Mouse (Mus musculus) limb, embryonic 11.5 days (tissue): ENCODE measurements around the gene Trat1. TPM values are rescaled to one million over a fixed set of nuclear protein-coding genes. Genes with fewer than 3 reads are reported as not detected.

Experiments
- ATAC-seq: fragments of 200-750 bp; cut with Nextera tagmentation; 2 replicates; pipeline ENCODE4 v1.8.0; 2017; ENCODE audit warnings: low read depth; ENCODE audit not compliant: insufficient number of reproducible peaks, low FRiP score, low TSS enrichment
- DNase-seq: peaks from one replicate; pipeline ENCODE4 v3.0.0-alpha.2; 2015; ENCODE audit warnings: low spot score
- H3K27ac ChIP-seq: fragments of 300-500 bp; sonication (generic); replicated peaks from 2 replicates; pipeline ENCODE4 v1.5.1; 2014; ENCODE audit warnings: low read depth, mild to moderate bottlenecking, low read length
- H3K27me3 ChIP-seq: fragments of 300-500 bp; sonication (generic); 2 replicates; pipeline ENCODE4 v1.6.1; 2014; ENCODE audit warnings: mild to moderate bottlenecking, low read length, mixed read lengths; ENCODE audit not compliant: control insufficient read depth, insufficient read depth
- H3K36me3 ChIP-seq: fragments of 300-500 bp; sonication (generic); 2 replicates; pipeline ENCODE4 v1.6.1; 2014; ENCODE audit warnings: mild to moderate bottlenecking, low read length, moderate library complexity, mixed read lengths; ENCODE audit not compliant: control insufficient read depth, insufficient read depth
- H3K4me1 ChIP-seq: fragments of 300-500 bp; sonication (generic); 2 replicates; pipeline ENCODE4 v1.6.1; 2014; ENCODE audit warnings: low read length, mixed read lengths; ENCODE audit not compliant: control insufficient read depth, insufficient read depth
- H3K4me2 ChIP-seq: fragments of 300-500 bp; sonication (generic); 2 replicates; pipeline ENCODE4 v1.6.1; 2014; ENCODE audit warnings: low read depth, mild to moderate bottlenecking, moderate library complexity; ENCODE audit not compliant: severe bottlenecking
- H3K4me3 ChIP-seq: fragments of 300-500 bp; sonication (generic); 2 replicates; pipeline ENCODE4 v1.5.1; 2014; ENCODE audit warnings: low read depth, low read length
- H3K9ac ChIP-seq: fragments of 300-500 bp; sonication (generic); 2 replicates; pipeline ENCODE4 v1.6.1; 2014; ENCODE audit warnings: mild to moderate bottlenecking, low read length
- H3K9me3 ChIP-seq: fragments of 300-500 bp; sonication (generic); 2 replicates; pipeline ENCODE4 v1.6.1; 2016; ENCODE audit warnings: low read length; ENCODE audit not compliant: control insufficient read depth
- WGBS: fragments of 180-500 bp; shearing (Covaris S2); extraction: QIAGEN DNeasy Blood & Tissue Kit; methylation state at CpG from one replicate; pipeline ENCODE4 v1.1.7; 2014; 5-methylcytosine and 5-hydroxymethylcytosine counted together
- polyA plus RNA-seq: library from polyadenylated mRNA; unstranded; fragments of >200 nt; fragmentation: Nextera tagmentation; extraction: Ambion mirVana; gene quantifications from 2 replicates; pipeline ENCODE4 v1.2.1, GENCODE M21; 2014

Trat1 gene
- polyA plus RNA-seq, 1 experiment from 2014 or later = not detected

DNA sequence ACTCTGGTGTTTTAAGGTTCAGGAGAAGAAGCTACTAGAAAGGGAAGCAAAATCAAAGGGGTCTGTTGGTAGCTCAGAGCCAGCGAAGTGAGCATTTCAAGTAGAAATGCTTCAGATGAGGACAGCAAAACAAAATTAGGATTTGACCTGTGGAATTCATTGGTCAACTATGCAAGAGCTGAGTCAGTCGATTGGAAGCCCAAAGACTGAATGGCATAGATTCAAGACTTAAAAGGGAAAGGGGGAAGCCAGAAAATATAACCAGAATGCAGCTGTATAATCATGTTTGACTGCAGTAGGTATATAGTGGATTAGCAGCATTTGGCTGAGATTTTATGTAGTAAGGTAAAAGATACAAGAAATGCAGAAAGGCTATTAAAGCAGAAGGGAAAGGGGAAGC, 26.8 kb downstream of the Trat1 start:
- H3K4me3 ChIP-seq = no peak overlapping the region
- no peak overlapping the region for H3K4me2 ChIP-seq
- H3K27ac ChIP-seq = no peak overlapping the region
- no peaks in the 10 kb centered on the region for H3K9me3 ChIP-seq
- 84% methylated on average over 2 of the region's 2 CpGs for WGBS
- H3K9ac ChIP-seq = no peak overlapping the region
- ATAC-seq = no peak
- DNase-seq = no peak
- no peaks in the 10 kb centered on the region for H3K36me3 ChIP-seq
- H3K27me3 ChIP-seq = no peaks in the 10 kb centered on the region
- no peaks in the 10 kb centered on the region for H3K4me1 ChIP-seq

DNA sequence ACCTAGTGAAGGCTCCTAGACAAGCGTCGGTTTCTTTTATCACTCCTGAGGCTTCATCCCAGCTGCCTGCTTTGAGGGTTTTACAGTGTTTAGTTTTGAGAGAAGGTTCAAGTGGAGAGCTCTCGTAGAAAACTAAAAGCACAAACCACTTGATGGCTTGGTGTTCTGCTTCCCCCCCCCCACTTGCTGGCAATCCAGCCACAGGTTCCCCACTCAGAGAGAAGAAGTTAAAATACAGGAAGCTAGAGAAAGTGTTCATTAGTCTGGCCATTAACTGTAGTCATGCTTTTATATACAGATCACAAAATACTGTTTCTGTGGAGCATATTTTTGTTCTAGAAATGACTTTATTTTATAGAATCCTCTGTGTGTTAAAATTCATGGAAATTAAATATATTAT, 30.3 kb downstream of the Trat1 start:
- 58% methylated on average over 3 of the region's 3 CpGs for WGBS

DNA sequence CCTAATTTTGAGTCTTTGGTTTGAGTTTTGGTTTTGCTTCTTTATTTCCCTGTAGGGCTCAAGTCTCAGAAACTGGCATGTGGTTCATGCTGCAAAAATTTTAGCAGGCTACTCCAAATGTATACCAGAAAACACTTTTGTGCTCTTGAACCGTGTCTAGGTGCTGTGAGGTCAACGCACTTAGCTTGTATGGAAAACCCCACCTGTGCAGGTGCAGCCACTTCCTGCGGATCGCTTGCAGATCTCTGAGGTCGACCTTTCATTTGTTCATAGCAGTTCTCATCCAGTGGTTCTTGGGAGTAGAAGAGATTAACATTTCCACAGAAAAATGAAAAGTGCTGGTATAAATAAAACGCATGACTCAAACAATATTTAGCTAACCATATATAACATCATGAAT, 31.8 kb downstream of the Trat1 start:
- WGBS = 91% methylated on average over 6 of the region's 6 CpGs
- DNase-seq = no peak
- Histone ChIP-seq H3K36me3 (no peaks in the 10 kb centered on the region), H3K9me3 (no peaks in the 10 kb centered on the region), H3K27me3 (no peaks in the 10 kb centered on the region), H3K4me2 (no peak overlapping the region), H3K4me3 (no peak overlapping the region), H3K4me1 (no peaks in the 10 kb centered on the region), H3K9ac (no peak overlapping the region), H3K27ac (no peak overlapping the region)
- ATAC-seq = no peak

More for the DNA sequence above, 30.3 kb downstream of the Trat1 start:
- Histone ChIP-seq H3K27me3 (no peaks in the 10 kb centered on the region), H3K4me2 (no peak overlapping the region), H3K36me3 (no peaks in the 10 kb centered on the region), H3K4me1 (no peaks in the 10 kb centered on the region), H3K9me3 (no peaks in the 10 kb centered on the region), H3K4me3 (no peak overlapping the region), H3K9ac (no peak overlapping the region), H3K27ac (no peak overlapping the region)
- DNase-seq (no peak), ATAC-seq (no peak)

DNA sequence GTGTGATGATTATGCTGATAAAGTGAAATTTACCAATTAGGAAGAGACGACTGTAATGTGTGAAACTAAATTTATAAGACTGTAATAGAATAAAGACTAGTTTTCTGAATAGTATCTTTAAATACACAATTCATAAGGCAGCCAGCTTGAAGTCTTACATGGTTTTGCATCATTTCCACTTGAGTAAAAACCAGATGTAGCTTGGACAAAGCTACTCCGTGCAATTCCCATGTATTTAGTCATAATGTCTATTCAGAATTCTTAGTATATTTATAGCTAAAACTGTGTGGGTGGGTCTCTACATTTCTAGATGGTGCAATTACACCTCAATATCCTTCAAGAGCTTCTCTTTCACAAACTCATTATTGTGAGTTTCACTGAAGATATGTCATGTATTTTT, 33.4 kb downstream of the Trat1 start:
- 89% methylated on average over 2 of the region's 2 CpGs for WGBS
- Histone ChIP-seq H3K36me3 (no peaks in the 10 kb centered on the region), H3K27ac (no peak overlapping the region), H3K4me1 (no peaks in the 10 kb centered on the region), H3K9ac (no peak overlapping the region), H3K9me3 (no peaks in the 10 kb centered on the region), H3K4me2 (no peak overlapping the region), H3K27me3 (no peaks in the 10 kb centered on the region), H3K4me3 (no peak overlapping the region)
- ATAC-seq (no peak), DNase-seq (no peak)

DNA sequence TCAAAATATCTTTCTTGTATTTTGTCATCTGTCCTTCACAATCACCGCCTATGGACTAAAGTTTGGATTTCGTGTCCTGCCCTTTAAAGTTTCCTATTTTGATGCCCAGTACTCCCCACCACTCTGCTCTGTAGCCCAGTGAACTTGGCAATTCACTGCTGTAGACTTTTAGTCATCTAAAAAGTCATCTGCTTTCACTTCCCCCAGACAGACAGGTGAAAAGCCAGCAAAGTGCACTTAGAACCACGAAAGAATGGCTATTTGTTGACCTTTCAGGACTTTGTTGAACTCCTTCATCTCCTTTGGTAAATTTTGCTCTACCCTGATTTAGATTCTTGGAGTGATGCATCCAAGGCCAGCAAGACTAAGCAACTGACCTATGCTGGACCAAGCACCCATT, 34.9 kb downstream of the Trat1 start:
- Histone ChIP-seq H3K27ac (no peak overlapping the region), H3K27me3 (no peaks in the 10 kb centered on the region), H3K36me3 (no peaks in the 10 kb centered on the region), H3K4me3 (no peak overlapping the region), H3K9me3 (no peaks in the 10 kb centered on the region), H3K4me1 (no peaks in the 10 kb centered on the region), H3K9ac (no peak overlapping the region), H3K4me2 (no peak overlapping the region)
- WGBS = 85% methylated on average over 3 of the region's 3 CpGs
- DNase-seq (no peak), ATAC-seq (no peak)

DNA sequence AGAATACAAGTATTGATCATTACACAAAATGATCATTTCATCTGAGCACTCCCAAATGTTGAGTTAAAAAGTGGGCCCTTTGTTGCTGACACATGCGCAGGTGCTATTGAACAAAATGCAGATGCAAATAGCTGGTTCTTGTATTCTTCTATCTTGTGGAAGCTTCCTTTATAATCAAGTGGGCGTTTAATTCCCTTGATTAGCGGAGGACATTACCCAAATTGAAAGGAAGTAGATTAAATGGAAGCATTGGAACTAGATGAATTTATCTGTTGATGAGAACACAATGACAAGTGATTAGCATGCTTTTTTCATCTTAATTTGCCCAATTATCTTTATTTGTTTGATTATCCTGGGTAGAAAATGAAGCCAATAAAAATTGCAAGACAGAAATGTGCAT, 51.6 kb downstream of the Trat1 start:
- Histone ChIP-seq H3K27ac (no peak overlapping the region), H3K9me3 (no peaks in the 10 kb centered on the region), H3K4me3 (no peak overlapping the region), H3K4me2 (no peak overlapping the region), H3K9ac (no peak overlapping the region), H3K36me3 (no peaks in the 10 kb centered on the region), H3K4me1 (no peaks in the 10 kb centered on the region), H3K27me3 (no peaks in the 10 kb centered on the region)
- ATAC-seq = no peak
- no peak for DNase-seq
- 90% methylated on average over 3 of the region's 3 CpGs for WGBS

DNA sequence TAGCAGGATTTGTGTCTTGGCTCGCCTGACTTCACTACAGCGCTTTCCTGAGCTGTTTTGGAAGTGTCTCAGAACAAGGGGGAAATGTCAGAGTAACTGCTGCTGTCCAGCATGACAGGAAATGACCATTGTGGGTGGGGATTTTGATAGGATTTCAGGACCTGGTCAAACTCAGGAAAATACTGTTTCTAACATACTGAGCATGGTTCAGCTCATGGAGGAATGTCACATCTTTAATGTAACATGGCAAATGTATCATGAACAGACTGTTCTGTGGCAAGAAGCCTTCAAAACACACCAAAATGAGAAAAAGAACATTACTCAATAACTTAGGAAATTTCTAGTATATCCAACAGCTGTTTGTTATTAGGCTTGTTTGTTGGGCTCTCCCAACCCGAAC, 52.1 kb downstream of the Trat1 start:
- 69% methylated on average over 3 of the region's 3 CpGs for WGBS
- no peak overlapping the region for H3K27ac ChIP-seq
- H3K36me3 ChIP-seq = no peaks in the 10 kb centered on the region
- H3K27me3 ChIP-seq = no peaks in the 10 kb centered on the region
- no peaks in the 10 kb centered on the region for H3K9me3 ChIP-seq
- DNase-seq (no peak), ATAC-seq (no peak)
- H3K4me3 ChIP-seq = no peak overlapping the region
- H3K9ac ChIP-seq = no peak overlapping the region
- H3K4me2 ChIP-seq = no peak overlapping the region
- no peaks in the 10 kb centered on the region for H3K4me1 ChIP-seq

DNA sequence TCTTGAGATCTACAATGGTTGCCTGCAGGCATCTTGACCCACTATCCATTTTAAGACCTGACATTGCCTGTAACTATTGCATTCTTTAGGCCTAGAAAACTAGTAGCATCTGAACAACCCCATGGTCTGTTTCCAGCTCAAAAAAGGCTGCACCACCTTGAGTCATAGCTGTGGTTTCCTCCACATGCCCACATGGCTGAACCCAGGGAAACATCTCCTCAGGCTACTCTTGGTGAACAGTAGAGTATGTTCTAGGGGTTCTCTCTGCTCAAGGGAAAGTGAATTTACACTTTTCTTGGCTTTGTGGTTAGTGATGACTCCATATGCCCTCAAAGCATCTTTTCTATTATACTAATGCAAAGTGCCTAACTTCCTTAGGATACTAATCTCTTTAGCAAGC, 55.5 kb downstream of the Trat1 start:
- no peaks in the 10 kb centered on the region for H3K4me1 ChIP-seq
- DNase-seq = no peak
- no peak overlapping the region for H3K4me3 ChIP-seq
- H3K27me3 ChIP-seq = no peaks in the 10 kb centered on the region
- no peak for ATAC-seq
- no peak overlapping the region for H3K9ac ChIP-seq
- H3K9me3 ChIP-seq = no peaks in the 10 kb centered on the region
- no peaks in the 10 kb centered on the region for H3K36me3 ChIP-seq
- no peak overlapping the region for H3K27ac ChIP-seq
- H3K4me2 ChIP-seq = no peak overlapping the region

DNA sequence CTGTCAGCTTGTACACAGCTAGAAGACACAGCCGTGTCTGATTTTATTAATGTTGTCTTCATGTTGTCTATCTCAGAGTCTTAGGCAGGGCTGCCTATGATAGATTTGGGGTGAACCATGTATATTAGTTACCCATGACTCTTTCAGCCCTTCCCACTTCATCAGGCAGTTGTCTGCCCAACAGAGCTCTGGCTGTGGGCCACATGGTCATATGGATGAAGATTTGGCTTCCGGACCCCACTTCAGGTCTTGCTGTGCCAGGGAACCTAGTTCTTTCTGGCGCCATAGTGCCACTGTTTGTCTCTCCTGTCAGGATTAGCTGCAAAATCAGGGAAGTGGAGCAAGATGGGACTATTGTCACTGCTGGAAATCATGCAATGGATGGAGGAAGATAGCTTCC, 69.9 kb downstream of the Trat1 start:
- WGBS = 83% methylated on average over 3 of the region's 3 CpGs

More for the DNA sequence above, 69.9 kb downstream of the Trat1 start:
- H3K4me2 ChIP-seq = no peak overlapping the region
- no peaks in the 10 kb centered on the region for H3K36me3 ChIP-seq
- DNase-seq (no peak), ATAC-seq (no peak)
- H3K4me3 ChIP-seq = no peak overlapping the region
- H3K27me3 ChIP-seq = no peaks in the 10 kb centered on the region
- no peak overlapping the region for H3K27ac ChIP-seq
- no peak overlapping the region for H3K9ac ChIP-seq
- no peaks in the 10 kb centered on the region for H3K9me3 ChIP-seq
- H3K4me1 ChIP-seq = no peaks in the 10 kb centered on the region
